Mouse (Mus musculus) ovary, adult 18-20 months (tissue): Measurements from ENCODE around the gene Mybpc2.
A peak's percentile ranks its signal among the peaks of the same experiment; 100 is the strongest.

Experiments
- DNase-seq: peaks from one replicate; pipeline ENCODE4 v3.0.0; 2022; ENCODE audit warnings: low spot score, mixed read lengths

Gene Mybpc2

GRCm38 (mm10) chr7:44525126-44525832 is 823 bp upstream of the Mybpc2 start:
- DNase-seq = peak; percentile 85

- DNase-seq = no peak
Observed at GRCm38 (mm10) chr7:44523056-44523455, 1.4 kb downstream of the Mybpc2 start.

DNA sequence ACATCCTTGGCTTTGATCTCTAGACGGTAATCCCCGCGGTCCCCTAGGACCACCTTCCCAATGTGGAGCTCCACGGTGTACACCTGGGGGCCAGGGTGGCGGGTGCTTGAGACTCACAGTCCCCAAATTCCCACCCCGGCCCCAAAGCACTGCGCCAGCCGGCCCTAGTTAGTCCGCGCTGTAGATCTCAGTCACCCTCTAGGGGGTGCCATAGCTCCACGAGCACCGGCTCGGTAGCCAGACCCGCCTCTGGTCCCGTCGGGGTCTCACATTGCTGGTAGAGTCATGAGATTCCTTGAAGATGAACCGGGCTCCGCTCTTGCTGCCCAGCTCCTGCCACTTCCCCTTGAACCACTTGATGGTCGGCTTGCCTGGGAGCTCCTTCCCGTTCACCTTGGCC is 2.7 kb downstream of the Mybpc2 start:
- no peak for DNase-seq

- no peak for DNase-seq
Observed at GRCm38 (mm10) chr7:44520990-44521389, 3.5 kb downstream of the Mybpc2 start.

DNA sequence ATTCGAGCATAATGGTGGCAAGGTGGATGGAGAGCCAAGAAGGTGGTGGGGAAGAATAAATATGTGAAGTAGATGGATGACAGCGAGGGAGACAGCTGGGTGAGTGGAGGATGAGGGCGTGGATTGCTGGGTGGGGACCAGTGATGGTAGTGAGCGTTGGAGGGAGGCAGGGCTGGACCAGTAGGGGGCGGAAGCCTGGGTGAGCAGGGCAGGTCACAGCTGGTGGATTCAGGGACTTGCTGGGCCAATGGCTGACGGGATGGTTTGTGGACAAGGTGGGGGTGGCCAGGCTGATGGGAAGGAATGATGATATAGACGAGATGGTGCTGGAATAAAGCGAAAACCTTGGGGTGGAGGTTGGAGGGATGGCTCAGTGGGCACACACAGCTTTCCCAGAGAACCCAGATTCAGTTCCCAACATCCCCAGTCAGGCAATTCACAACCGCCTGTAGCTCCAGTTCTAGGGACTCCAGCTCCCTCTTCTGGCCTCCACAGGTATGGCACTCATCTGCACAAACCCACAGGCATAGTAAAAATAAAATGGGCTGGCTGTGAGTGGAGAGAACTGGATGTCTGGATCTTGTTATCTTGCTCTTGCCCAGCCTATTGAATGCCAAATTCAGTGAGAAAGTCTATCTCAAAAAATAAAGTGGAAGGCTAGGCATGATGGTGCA is 5.1 kb downstream of the Mybpc2 start:
- DNase-seq = no peak

DNA sequence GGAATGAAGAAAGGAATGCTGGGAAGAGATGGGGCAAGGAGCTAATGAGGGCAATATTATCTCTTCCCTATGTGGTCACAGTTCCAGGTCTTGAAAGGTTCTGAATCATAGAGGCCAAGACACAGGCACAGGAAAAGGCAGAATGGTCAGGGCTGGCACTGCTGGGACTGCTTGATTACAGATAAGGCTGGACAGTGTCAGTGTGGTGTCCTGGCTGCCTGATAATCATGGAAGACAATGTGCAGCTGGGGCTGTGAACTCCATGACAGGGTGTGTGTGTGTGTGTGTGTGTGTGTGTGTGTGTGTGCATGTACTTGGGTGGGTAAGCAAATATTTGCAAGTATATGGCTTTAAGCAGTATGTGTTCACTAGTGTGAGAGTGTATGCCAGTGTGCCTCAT is 17.0 kb downstream of the Mybpc2 start:
- no peak for DNase-seq

DNA sequence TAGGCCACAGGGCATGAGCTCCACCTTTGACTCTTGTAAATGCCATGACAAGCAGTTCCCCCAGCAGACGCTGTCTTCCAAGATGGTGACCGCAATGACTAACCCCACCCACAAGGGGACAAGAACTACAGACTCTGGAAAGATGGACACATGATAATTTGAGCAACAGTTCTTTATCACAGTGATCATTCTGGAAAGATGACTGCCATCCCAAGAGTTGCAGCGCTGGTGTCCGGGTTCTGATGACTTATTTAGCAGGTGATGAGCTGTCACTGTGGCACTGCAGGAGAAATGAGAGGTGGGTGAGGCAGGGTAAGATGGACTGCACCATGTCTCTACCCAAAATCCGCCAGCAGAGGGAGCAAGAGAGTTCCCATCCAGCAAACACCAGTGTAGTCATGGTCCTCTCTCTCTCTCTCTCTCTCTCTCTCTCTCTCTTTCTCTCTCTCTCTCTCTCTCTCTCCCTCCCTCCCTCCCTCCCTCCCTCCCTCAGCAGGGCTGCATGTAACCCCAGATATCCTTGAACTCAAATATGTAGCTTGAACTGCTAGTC is 22.8 kb downstream of the Mybpc2 start:
- DNase-seq = no peak

GRCm38 (mm10) chr7:44500046-44500445 is 24.4 kb downstream of the Mybpc2 start:
- DNase-seq = no peak

DNA sequence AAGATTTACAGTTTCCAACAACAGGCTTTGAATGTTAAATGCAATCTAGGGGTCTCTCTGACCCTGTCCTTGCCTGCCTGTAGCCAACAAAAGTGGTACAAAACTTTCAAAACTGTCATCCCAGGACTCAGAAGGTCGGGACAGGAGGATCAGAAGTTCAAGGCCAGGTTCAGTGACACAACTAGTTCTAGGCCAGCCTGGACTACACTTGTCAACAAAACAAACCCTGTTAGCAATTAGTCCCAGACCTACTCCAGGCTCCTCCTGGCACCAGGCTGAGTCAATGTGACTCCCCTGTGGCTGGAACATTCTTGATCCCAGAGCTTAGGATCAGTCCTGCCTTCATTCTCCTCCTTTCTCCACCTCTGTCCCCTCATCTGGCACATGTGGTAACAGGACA is 25.5 kb downstream of the Mybpc2 start:
- DNase-seq = no peak

- no peak for DNase-seq
Observed at GRCm38 (mm10) chr7:44497361-44498055, 26.9 kb downstream of the Mybpc2 start.

DNA sequence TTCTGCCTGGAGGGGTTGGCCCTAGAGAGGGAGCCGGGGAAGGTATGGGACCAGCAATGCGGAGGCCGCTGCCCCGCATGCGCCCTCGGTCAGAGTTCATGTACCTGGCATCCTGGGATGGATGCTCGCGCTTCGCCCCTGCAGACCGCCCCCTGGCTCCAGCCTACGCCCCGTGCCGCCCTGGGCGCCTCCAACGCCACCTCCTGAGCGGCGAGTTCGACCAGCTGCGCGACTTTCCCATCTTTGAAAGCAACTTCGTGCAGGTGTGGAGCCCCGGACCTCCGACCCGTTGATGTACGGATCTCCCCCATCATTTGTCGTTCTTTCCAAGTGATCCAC is 27.7 kb downstream of the Mybpc2 start:
- no peak for DNase-seq

DNA sequence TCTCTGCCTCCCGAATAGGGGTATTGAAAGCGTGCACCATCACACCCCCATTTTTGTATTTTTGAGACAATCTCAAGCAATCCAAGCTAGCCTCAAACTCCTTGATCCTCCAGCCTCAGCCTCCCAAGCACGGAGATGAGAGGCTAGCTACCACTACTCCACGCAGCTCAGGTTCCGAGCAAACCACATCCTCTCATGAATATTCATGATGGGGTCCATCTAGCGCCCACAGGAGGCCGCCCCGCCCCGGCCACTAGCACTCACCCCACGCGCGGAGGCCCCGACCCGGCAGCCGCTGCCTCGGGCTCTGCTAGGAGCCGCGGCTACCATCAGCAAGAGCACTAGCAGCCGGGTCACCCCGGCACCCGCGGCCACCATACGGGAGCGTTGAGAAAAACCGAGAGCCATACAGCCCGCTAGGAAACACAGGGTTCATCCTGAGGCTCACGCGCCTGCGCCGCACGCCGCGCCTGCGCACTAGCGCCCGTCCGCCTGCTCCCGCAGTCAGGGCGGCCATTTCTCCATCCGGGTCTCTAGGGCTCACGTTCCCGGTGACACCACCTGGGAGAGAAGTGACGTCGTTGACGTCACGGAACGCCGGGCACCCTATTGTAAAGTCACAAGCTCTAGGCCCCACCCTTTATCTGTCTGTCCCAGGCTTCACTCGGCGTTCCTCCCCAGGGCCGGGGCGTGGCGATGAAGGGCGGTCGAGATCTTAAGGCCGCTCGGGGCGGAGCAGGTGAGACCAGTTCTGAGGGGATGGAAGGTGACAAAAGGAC is 28.3 kb downstream of the Mybpc2 start, which contains the start of the genes Emc10 and Fam71e1:
Gene Emc10 (minus strand): TSS at position 538 of the 779 bp plus-strand sequence.
Gene Fam71e1 (plus strand): TSS at position 590 of the 779 bp plus-strand sequence.
- peak; percentile 95 for DNase-seq

DNA sequence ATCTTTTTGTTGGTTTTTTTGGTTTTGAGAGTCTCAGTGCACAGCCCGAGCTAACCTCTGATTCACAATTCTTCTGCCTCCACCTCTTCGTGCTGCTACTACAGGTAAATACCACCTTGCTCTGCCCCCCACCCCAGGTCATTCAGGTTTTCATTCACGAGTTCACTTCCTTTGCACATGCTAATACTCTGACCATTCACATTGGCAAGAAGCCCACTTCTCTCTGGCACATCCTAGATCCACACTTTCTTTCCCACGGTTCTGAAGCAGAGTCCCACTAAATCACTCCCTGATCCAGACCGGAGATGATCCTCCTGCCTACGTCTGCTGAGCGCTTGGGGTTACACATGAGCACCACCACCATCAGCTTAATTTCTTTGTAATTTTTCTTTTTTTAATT is 29.4 kb downstream of the Mybpc2 start:
- no peak for DNase-seq

GRCm38 (mm10) chr7:44494681-44495080 is 29.8 kb downstream of the Mybpc2 start:
- DNase-seq = no peak

- DNase-seq = no peak
Observed at GRCm38 (mm10) chr7:44492166-44492826, 32.2 kb downstream of the Mybpc2 start.

DNA sequence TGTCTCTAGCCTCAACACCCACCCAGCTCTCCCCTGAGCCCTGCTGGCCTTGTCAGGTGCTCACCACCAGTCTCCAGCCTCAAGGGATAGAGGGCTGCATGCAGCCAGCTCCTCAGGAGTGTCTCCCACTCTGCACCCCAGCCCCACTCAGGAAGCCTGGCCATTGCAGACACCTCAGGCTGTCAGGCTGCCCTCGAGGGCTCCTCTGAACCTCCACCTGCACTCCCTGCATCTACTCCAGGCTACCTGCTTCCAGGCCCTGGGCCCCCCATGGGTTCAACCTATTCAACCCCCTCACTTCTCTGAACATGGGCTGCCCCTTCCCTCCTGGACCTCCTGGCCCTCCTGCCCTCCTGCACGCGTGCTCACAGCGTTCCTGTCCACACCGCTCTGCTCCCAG is 33.1 kb downstream of the Mybpc2 start:
- DNase-seq = no peak

DNA sequence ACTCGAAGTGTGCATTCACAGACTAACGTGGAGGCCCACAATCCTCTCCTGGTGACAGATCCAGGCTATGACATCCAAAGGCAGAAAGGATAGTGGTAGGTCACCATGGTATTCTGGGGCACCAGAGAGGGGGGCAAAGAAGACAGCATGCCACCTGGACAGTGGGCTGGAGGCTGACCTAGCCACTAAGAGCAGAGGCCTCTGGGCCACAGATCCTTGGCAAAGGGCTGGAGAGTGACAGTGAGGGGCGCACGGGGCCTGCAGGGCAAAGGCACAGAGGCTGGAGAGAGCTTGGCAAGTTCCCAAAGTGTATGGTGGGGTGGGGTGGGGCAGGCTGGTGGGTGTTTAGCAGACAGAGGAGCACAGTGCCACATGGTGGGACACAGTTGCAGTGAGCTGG is 34.2 kb downstream of the Mybpc2 start:
- DNase-seq = no peak

GRCm38 (mm10) chr7:44488545-44488944 is 35.9 kb downstream of the Mybpc2 start:
- DNase-seq = no peak

- no peak for DNase-seq
Observed at GRCm38 (mm10) chr7:44487936-44488335, 36.5 kb downstream of the Mybpc2 start.

- DNase-seq = no peak
Observed at GRCm38 (mm10) chr7:44486927-44487575, 37.4 kb downstream of the Mybpc2 start.
